Mouse (Mus musculus): ENCODE results near the gene 4933424G06Rik. TPM values are rescaled to one million over a fixed set of nuclear protein-coding genes. Genes with fewer than 3 reads are reported as not detected.
A peak's percentile ranks its signal among the peaks of the same experiment; 100 is the strongest.

4933424G06Rik gene
- polyA plus RNA-seq, 1 experiment from 2014 or later: not detected

- H3K27ac ChIP-seq: peak within 1 kb of the TSS; percentile 51
- 1% methylated on average over 58 of the region's 68 CpGs for WGBS (ENCODE audit: missing documents)
- H3K4me3 ChIP-seq (ENCODE audit: inconsistent target): peak within 1 kb of the TSS; percentile 95
- H3K79me2 ChIP-seq (ENCODE audit: inconsistent target): peaks cover 15% of the 10 kb centered on the region
- H3K36me3 ChIP-seq (ENCODE audit: inconsistent target): peaks cover 3% of the 10 kb centered on the region; the same call in 1 of the 2 replicates
These were observed 18.4 kb upstream of the 4933424G06Rik start, which contains the start of gene Cox5b for GRCm38 (mm10) chr1:36691271-36692155. Cox5b (plus strand) TSS chr1:36691449.

GRCm38 (mm10) chr1:36694871-36695270 is 15.1 kb upstream of the 4933424G06Rik start:
- Histone ChIP-seq H3K27ac (no peak overlapping the region), H3K36me3 (ENCODE audit: inconsistent target) (peaks cover 9% of the 10 kb centered on the region), H3K4me3 (ENCODE audit: inconsistent target) (no peak overlapping the region), H3K79me2 (ENCODE audit: inconsistent target) (peaks cover 15% of the 10 kb centered on the region)
- WGBS (ENCODE audit: missing documents): 98% methylated on average over 6 of the region's 6 CpGs

- Histone ChIP-seq H3K27ac (no peak overlapping the region), H3K4me3 (ENCODE audit: inconsistent target) (no peak overlapping the region), H3K79me2 (ENCODE audit: inconsistent target) (peaks cover 15% of the 10 kb centered on the region), H3K36me3 (ENCODE audit: inconsistent target) (peaks cover 24% of the 10 kb centered on the region)
- 86% methylated on average over 6 of the region's 6 CpGs for WGBS (ENCODE audit: missing documents)
These were observed 13.5 kb upstream of the 4933424G06Rik start for GRCm38 (mm10) chr1:36696411-36696810.

DNA sequence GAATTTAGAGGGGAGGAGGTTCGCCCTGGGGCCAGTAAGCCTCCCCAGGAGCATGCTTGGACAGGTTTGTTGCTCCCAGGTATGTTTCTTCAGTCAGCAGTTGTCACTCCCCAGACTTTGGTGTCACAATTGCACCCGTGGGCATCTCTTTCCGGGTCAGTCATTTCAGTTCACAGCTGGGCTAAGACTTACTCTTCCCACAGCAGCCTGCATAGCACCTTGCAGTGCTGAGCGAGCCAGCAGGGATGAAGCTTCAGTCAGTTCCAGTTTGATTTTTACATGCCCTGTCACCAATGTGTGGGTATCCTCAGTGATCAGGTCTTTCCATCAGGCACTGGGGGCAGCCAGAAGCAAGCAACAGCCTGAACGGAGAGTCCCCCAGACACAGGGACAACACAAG is 12.9 kb upstream of the 4933424G06Rik start:
- peaks cover 29% of the 10 kb centered on the region for H3K36me3 ChIP-seq (ENCODE audit: inconsistent target)
- no peak overlapping the region for H3K27ac ChIP-seq
- no peak overlapping the region for H3K4me3 ChIP-seq (ENCODE audit: inconsistent target)
- WGBS (ENCODE audit: missing documents): 80% methylated on average over 5 of the region's 5 CpGs
- peaks cover 9% of the 10 kb centered on the region for H3K79me2 ChIP-seq (ENCODE audit: inconsistent target)

GRCm38 (mm10) chr1:36707166-36707565 is 2.8 kb upstream of the 4933424G06Rik start:
- H3K27ac ChIP-seq: no peak overlapping the region
- 95% methylated on average over 2 of the region's 2 CpGs for WGBS (ENCODE audit: missing documents)
- H3K4me3 ChIP-seq (ENCODE audit: inconsistent target): no peak overlapping the region
- H3K79me2 ChIP-seq (ENCODE audit: inconsistent target): peaks cover 29% of the 10 kb centered on the region
- peaks cover 43% of the 10 kb centered on the region for H3K36me3 ChIP-seq (ENCODE audit: inconsistent target)

DNA sequence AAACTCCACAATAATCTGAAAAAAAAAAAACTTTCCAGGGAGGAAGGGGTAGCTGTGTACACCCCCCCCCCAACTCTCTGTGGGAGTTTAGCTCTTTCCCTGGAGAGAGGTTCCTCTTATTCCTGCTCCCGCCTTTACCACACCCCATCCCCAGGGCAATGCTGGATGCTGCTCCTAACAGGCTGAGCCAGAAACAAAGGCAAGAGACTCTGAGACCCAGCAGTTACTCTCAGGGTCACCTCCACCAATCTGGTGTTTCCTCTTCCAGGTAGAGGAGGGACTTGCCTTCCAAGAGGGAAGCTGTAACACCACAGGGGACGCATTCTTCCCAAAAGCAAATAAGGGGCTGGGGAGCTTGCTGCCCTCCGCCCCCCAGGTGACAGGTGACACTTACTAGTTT is 2.2 kb upstream of the 4933424G06Rik start:
- 90% methylated on average over 3 of the region's 3 CpGs for WGBS (ENCODE audit: missing documents)
- no peak overlapping the region for H3K27ac ChIP-seq
- H3K79me2 ChIP-seq (ENCODE audit: inconsistent target): peaks cover 29% of the 10 kb centered on the region
- H3K4me3 ChIP-seq (ENCODE audit: inconsistent target): no peak overlapping the region
- peaks cover 36% of the 10 kb centered on the region for H3K36me3 ChIP-seq (ENCODE audit: inconsistent target)

GRCm38 (mm10) chr1:36708626-36709025 is 1.3 kb upstream of the 4933424G06Rik start:
- no peak overlapping the region for H3K27ac ChIP-seq
- peak overlapping the region; percentile 89 for H3K4me3 ChIP-seq (ENCODE audit: inconsistent target)
- peaks cover 29% of the 10 kb centered on the region for H3K79me2 ChIP-seq (ENCODE audit: inconsistent target)
- H3K36me3 ChIP-seq (ENCODE audit: inconsistent target): peaks cover 28% of the 10 kb centered on the region
- 73% methylated on average over 1 of the region's 1 CpGs for WGBS (ENCODE audit: missing documents)

GRCm38 (mm10) chr1:36709055-36709853 is 695 bp upstream of the 4933424G06Rik start:
- H3K79me2 ChIP-seq (ENCODE audit: inconsistent target): peaks cover 29% of the 10 kb centered on the region
- H3K36me3 ChIP-seq (ENCODE audit: inconsistent target): peaks cover 22% of the 10 kb centered on the region
- 0% methylated on average over 33 of the region's 33 CpGs for WGBS (ENCODE audit: missing documents)
- H3K4me3 ChIP-seq (ENCODE audit: inconsistent target): peak overlapping the region; percentile 89
- peak overlapping the region; percentile 59 for H3K27ac ChIP-seq

- H3K4me3 ChIP-seq (ENCODE audit: inconsistent target): no peak overlapping the region
- peaks cover 3% of the 10 kb centered on the region; the same call in 1 of the 2 replicates for H3K36me3 ChIP-seq (ENCODE audit: inconsistent target)
- 100% methylated on average over 2 of the region's 2 CpGs for WGBS (ENCODE audit: missing documents)
- peaks cover 29% of the 10 kb centered on the region for H3K79me2 ChIP-seq (ENCODE audit: inconsistent target)
- H3K27ac ChIP-seq: no peak overlapping the region
These were observed 1.2 kb downstream of the 4933424G06Rik start for GRCm38 (mm10) chr1:36711104-36711503.

DNA sequence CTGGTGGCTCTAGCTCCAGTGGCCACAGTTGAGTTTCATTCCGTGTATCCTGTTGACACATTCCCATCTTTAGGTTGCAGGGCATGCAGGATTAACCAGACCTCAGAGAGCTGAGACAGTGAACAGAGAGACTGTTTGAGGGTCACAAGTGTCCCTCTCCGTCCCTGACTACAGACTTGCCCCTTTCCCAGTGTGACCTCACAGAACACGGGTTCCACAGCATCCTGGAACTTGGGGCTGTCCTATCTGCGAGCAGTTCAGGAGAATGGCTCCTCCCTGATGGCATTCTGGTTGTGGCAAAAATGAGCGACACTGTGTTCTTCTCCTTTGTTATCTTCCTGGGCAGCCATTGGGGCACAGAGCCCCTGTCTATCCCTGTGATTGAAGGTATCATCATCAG is 4.4 kb downstream of the 4933424G06Rik start, which contains the start of gene Actr1b:
Gene Actr1b (minus strand): TSS at position 112 of the 400 bp plus-strand sequence.
- WGBS (ENCODE audit: missing documents): 93% methylated on average over 5 of the region's 5 CpGs
- H3K79me2 ChIP-seq (ENCODE audit: inconsistent target): peaks cover 2% of the 10 kb centered on the region
- no peaks in the 10 kb centered on the region for H3K36me3 ChIP-seq (ENCODE audit: inconsistent target)
- no peak within 1 kb of the TSS for H3K4me3 ChIP-seq (ENCODE audit: inconsistent target)
- no peak within 1 kb of the TSS for H3K27ac ChIP-seq

DNA sequence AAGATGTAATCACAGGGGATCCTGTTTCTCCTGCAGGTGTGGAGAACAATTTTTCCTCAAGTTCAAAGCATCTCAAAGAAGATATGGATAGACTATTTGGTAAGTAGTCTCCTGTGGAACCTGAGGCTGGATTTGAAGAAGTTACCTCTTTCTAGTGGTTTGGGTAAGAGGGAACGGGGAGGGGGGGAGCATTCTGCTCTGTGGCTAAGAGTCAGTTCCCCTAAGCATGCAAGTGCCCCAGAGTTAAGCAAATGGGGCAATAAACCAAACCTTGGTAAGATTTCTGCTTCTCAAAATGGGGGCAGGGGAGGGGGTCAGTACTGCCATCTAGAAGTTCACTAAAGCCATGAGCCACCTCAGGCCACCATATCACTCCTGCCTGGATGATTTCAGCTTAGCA is 8.8 kb downstream of the 4933424G06Rik start:
- Histone ChIP-seq H3K36me3 (ENCODE audit: inconsistent target) (no peaks in the 10 kb centered on the region), H3K79me2 (ENCODE audit: inconsistent target) (no peaks in the 10 kb centered on the region), H3K27ac (no peak overlapping the region), H3K4me3 (ENCODE audit: inconsistent target) (no peak overlapping the region)
- WGBS (ENCODE audit: missing documents): 22% methylated on average over 1 of the region's 1 CpGs

DNA sequence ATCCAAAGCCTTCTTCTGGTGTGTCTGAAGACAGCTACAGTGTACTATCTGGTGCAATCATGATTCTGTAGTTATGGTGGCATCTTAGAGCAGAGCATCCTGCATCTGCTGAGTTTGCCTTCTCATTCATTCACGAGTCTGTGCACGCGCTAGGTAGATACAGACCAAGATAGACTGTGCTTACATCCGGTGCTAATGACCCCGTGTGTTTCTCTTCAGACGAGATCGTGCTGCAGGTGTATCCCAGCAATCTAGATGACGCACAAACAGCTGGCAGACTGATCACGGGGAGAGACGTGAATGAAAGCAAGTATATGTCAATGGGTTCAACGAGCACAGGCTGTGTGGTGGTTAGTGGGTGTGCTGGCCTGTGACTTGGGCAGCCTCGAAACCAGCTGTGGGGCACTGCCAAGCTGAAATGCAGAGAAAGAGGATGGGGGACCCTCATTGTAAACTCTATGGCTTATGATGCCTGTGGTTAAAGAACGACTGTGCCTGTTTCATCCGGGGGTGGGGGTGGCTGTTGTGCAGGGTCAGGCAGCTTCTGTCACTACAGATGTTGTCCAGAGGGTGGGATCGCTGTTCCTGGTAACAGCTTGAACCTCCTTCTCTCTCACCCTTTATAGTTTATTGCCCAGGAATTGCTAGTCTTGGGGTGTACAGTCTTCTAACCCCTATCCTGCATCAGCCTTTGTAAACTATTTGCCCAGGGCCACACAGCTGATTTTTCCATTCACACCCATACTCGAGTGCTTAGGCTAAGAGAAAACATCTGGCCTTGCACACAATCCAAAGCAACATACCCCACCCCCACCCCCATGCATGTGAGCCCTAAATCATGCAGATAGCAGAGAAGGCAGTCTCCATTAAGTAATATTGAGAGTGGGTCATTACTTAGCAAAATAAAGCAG is 13.5 kb downstream of the 4933424G06Rik start:
- Histone ChIP-seq H3K36me3 (ENCODE audit: inconsistent target) (no peaks in the 10 kb centered on the region), H3K4me3 (ENCODE audit: inconsistent target) (no peak overlapping the region), H3K79me2 (ENCODE audit: inconsistent target) (no peaks in the 10 kb centered on the region), H3K27ac (no peak overlapping the region)
- 83% methylated on average over 16 of the region's 16 CpGs for WGBS (ENCODE audit: missing documents)

- Histone ChIP-seq H3K36me3 (ENCODE audit: inconsistent target) (no peaks in the 10 kb centered on the region), H3K4me3 (ENCODE audit: inconsistent target) (no peak overlapping the region), H3K27ac (no peak overlapping the region), H3K79me2 (ENCODE audit: inconsistent target) (no peaks in the 10 kb centered on the region)
- 95% methylated on average over 4 of the region's 4 CpGs for WGBS (ENCODE audit: missing documents)
These were observed 14.1 kb downstream of the 4933424G06Rik start for GRCm38 (mm10) chr1:36724057-36724431.

GRCm38 (mm10) chr1:36737300-36737699 is 27.4 kb downstream of the 4933424G06Rik start:
- Histone ChIP-seq H3K4me3 (ENCODE audit: inconsistent target) (no peak overlapping the region), H3K79me2 (ENCODE audit: inconsistent target) (no peaks in the 10 kb centered on the region), H3K36me3 (ENCODE audit: inconsistent target) (no peaks in the 10 kb centered on the region), H3K27ac (no peak overlapping the region)
- WGBS (ENCODE audit: missing documents): 4% methylated on average over 4 of the region's 4 CpGs

All from macrophage (primary cell).